Mouse (Mus musculus) kidney, adult 2 months (tissue): Measurements from ENCODE around the gene Iqck. TPM values are rescaled to one million over a fixed set of nuclear protein-coding genes. Genes with fewer than 3 reads are reported as not detected.

Experiments used
- DNase-seq: peaks from one replicate; pipeline ENCODE4 v3.0.0; 2021
- H3K27ac ChIP-seq: fragments of 200-500 bp; 2 replicates; pipeline ENCODE4 v1.5.1; 2012; ENCODE audit warnings: low read depth, low read length, control low read depth, inconsistent platforms; ENCODE audit not compliant: insufficient read depth
- H3K27me3 ChIP-seq: fragments of 200-500 bp; replicated peaks from 2 replicates; pipeline ENCODE4 v1.6.1; 2012; ENCODE audit warnings: mild to moderate bottlenecking, moderate library complexity, low read length, inconsistent platforms; ENCODE audit not compliant: control insufficient read depth, insufficient read depth
- H3K36me3 ChIP-seq: fragments of 200-500 bp; 2 replicates; pipeline ENCODE4 v1.6.1; 2012; ENCODE audit warnings: mild to moderate bottlenecking, moderate library complexity, low read length, inconsistent platforms; ENCODE audit not compliant: control insufficient read depth, insufficient read depth
- H3K4me1 ChIP-seq: fragments of 200-500 bp; 2 replicates; pipeline ENCODE4 v1.6.1; 2011; ENCODE audit warnings: low read length; ENCODE audit not compliant: control insufficient read depth, insufficient read depth
- H3K4me3 ChIP-seq: fragments of 200-500 bp; 2 replicates; pipeline ENCODE4 v1.5.1; 2011; ENCODE audit warnings: mild to moderate bottlenecking, low read depth, low read length, control low read depth; ENCODE audit not compliant: insufficient read depth
- CTCF ChIP-seq: fragments of 200-500 bp; conservative IDR thresholded peaks from 2 replicates; pipeline ENCODE4 v1.5.1; 2011; ENCODE audit warnings: low read depth, mild to moderate bottlenecking, control low read depth, low read length, moderate library complexity, mixed read lengths; ENCODE audit not compliant: insufficient read depth, insufficient read length
- POLR2A ChIP-seq: fragments of 200-500 bp; IDR thresholded peaks from one replicate; pipeline ENCODE4 v1.6.1; 2011; ENCODE audit warnings: low read depth, low read length, control low read depth
- WGBS: fragments of 180-500 bp; shearing (Covaris S2); methylation state at CpG from one replicate; pipeline ENCODE4 v1.1.7; 2018; 5-methylcytosine and 5-hydroxymethylcytosine counted together
- polyA plus RNA-seq: library from polyadenylated mRNA; depleted of rRNA; stranded (reverse); fragments of >200 nt; gene quantifications from 2 replicates; pipeline ENCODE4 v1.2.3, GENCODE M21; 2012

Gene Iqck
- polyA plus RNA-seq, 1 experiment, result 2.0 TPM

DNA sequence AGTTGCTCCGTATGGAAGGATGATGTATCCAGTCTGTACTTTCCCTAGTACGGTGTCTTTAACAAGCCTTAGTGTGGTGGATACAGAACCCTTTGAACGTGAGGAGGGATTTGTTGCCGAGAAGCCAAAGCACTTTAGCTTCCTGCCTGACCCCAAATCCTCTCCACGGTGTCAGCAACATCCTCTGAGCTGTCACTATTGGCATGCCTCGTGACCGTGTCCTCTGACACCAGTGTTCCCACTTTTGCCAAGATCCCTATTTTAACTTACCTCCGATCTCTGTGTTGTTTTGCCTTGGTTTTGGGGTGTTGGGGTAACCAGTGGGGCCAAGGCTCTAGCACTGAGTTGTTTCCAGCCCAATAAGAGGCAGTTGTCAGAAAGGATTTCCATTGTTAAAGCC, 115.9 kb downstream of the Iqck start:
- WGBS, result 74% methylated on average over 8 of the region's 8 CpGs
- Histone ChIP-seq H3K4me3 (no peak overlapping the region), H3K36me3 (no peaks in the 10 kb centered on the region), H3K27ac (no peak overlapping the region), H3K27me3 (no peaks in the 10 kb centered on the region), H3K4me1 (no peaks in the 10 kb centered on the region)
- DNase-seq, result no peak
- TF ChIP-seq POLR2A (no peak), CTCF (no peak)

DNA sequence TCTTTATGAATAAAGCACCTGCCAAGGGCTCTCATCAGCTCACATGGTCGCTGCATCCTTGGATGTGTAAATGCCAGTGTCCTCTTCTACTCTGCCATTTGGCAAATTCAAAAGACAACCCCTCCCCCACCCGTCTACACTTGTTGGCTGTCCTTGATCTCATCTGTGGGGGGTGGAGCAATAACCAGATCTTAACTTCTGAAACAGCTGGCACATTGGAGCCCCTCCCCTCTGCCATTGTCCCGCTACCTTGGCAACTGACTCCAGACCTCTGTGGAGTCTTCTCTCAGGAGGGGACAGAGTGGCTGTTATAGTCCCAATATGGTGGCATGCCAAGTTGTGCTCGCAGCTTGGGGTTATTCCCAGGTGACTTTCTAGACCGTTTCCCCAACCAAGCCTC, 116.8 kb downstream of the Iqck start:
- 85% methylated on average over 5 of the region's 5 CpGs for WGBS
- H3K4me1 ChIP-seq, result no peaks in the 10 kb centered on the region
- no peak for DNase-seq
- H3K36me3 ChIP-seq, result no peaks in the 10 kb centered on the region
- no peaks in the 10 kb centered on the region for H3K27me3 ChIP-seq
- H3K4me3 ChIP-seq, result no peak overlapping the region
- H3K27ac ChIP-seq, result no peak overlapping the region
- TF ChIP-seq POLR2A, result no peak
- no peak for TF ChIP-seq CTCF

DNA sequence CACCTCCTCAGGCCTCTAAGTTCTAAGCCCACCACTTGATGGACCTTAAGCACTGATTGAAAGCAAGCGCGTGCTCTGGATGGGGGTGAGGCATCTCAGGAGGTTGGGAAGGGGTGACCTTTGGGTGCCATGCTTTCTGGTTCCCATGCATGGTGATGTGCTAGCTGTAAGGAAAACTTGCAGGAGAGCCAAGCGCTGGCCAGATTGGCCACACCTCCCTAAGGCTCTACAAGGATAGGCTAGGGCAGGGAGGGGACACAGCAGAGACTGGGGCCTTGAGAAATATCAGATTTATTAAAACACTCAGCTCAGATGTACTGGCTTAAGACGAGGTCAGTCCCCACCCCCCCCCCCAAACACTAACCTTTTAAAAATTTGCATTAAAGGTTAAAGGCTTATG, 117.8 kb downstream of the Iqck start:
- H3K36me3 ChIP-seq, result no peaks in the 10 kb centered on the region
- H3K27ac ChIP-seq, result no peak overlapping the region
- DNase-seq, result no peak
- WGBS, result 83% methylated on average over 4 of the region's 4 CpGs
- no peaks in the 10 kb centered on the region for H3K27me3 ChIP-seq
- H3K4me3 ChIP-seq, result no peak overlapping the region
- H3K4me1 ChIP-seq, result no peaks in the 10 kb centered on the region
- TF ChIP-seq POLR2A (no peak), CTCF (no peak)

DNA sequence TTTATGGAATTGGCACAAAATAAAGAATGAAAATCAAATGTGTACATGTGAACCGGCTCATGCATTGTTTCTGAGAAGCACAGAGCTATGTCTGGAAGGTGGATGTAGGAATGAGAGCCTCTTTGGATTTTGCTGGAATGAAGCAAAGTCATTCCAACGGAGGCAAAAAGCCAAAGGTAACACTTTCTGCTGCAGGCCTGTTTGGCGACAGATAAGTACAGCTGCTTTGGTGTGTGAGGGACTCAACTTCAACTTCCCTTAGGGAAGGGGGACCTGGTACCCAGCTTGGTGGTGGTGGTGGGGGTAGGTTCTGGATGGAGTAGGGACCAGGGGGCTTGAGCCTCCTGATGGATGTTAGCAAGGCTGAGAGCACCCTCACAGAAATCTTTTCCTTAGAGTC, 120.3 kb downstream of the Iqck start:
- Histone ChIP-seq H3K4me1 (no peaks in the 10 kb centered on the region), H3K27me3 (no peaks in the 10 kb centered on the region), H3K4me3 (no peak overlapping the region), H3K27ac (no peak overlapping the region), H3K36me3 (no peaks in the 10 kb centered on the region)
- 61% methylated on average over 3 of the region's 3 CpGs for WGBS
- TF ChIP-seq CTCF, result no peak
- no peak for TF ChIP-seq POLR2A
- DNase-seq, result no peak

DNA sequence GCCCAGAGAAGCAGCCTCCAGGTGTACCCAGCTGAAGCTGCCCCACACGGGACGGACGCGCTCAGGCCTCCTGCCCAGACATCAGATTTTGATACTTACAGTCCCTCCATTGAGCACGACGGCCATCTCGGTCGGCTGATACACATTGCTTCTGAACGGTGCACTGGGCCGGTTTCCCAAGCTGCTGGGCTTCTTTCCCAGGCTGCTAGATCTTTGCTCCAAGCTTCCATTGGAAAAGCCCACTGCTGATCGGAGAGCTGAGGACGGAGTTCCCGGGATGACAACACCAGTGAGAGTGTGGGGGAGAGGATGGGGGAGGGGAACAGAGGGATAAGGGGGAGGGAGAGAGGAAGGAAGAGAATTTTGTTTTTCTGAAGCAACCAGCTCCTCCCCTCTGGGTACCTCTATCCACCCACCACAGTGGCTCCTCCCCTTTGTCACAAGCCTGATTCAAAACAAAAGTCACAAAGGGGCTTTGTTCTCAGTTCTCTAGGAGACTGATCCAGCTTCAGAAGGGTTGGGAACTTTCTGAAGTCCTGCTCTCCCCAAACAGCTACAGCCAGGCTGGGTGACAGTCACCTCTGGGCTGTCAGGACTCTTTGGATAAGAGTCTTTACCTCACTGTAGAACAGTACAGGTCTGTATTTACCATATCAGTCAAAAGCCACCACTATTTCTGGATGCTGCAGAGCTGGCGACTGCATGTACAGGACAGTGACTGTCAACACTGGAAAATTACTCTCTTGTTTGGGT, 121.0 kb downstream of the Iqck start:
- Histone ChIP-seq H3K4me1 (no peaks in the 10 kb centered on the region), H3K27me3 (no peaks in the 10 kb centered on the region), H3K27ac (no peak overlapping the region), H3K4me3 (no peak overlapping the region), H3K36me3 (no peaks in the 10 kb centered on the region)
- 50% methylated on average over 14 of the region's 14 CpGs for WGBS
- TF ChIP-seq CTCF, result no peak
- TF ChIP-seq POLR2A, result no peak
- no peak for DNase-seq

DNA sequence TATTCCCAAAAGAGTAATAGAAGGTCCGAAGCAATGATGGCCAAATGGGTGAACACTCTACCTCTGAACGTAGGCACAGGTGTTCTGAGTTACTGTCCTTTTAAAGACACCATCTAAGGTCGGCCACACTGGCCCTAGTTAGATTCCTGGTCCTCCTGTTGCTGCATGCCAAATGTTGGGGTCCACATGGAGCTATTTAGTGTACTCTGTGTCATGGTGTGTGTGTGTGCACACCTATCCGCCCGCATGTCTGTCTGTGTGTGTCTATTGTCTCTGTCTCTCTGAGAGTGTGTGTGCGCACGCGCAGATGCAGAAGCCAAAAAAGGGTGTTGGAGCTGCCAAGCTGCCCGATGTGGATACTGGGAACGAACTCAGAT, 121.6 kb downstream of the Iqck start:
- no peaks in the 10 kb centered on the region for H3K27me3 ChIP-seq
- DNase-seq, result no peak
- TF ChIP-seq POLR2A, result no peak
- no peak for TF ChIP-seq CTCF
- H3K27ac ChIP-seq, result no peak overlapping the region
- no peaks in the 10 kb centered on the region for H3K36me3 ChIP-seq
- H3K4me1 ChIP-seq, result no peaks in the 10 kb centered on the region
- no peak overlapping the region for H3K4me3 ChIP-seq
- WGBS, result 84% methylated on average over 10 of the region's 10 CpGs

DNA sequence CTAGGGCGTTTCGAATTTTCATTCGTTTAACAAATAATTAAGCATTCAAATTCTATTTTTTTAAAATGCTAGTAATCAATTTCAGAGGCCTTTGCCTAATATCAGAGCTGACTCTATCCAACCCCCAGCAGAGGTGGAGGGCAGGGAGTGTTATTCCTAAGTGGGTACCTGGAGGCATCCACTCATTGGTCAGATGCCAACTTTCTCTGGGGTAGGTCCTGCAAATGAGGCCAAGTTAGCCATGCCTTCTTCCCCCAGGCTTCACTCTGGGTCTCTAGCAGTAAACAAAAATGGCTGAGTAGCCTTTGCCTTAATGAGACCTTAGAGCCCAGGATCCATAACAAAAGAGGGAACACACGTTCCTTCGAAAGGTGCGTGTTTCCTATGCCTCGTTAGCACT, 123.6 kb downstream of the Iqck start:
- no peak overlapping the region for H3K4me3 ChIP-seq
- WGBS, result 83% methylated on average over 7 of the region's 7 CpGs

DNA sequence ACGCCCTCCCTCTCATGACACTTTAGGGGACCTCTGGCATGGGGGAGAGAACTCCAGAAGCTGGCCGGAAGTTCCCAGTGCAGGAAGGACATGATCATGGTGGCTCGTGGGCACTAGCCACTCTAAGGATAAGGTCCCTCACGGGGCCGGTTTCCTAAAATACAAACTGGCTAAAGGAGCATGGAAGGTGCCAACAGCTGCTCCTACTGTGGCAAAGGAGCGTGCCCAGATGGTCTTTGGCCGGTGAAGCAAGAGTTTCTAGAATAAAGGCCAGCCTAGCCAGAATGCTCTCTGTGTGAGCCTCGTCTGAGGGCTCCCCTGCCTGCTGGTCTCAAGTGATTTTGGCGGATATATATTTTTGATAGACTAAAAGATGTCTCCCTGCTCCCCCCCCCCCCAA, 124.2 kb downstream of the Iqck start:
- WGBS, result 81% methylated on average over 9 of the region's 9 CpGs
- Histone ChIP-seq H3K36me3 (no peaks in the 10 kb centered on the region), H3K27ac (no peak overlapping the region), H3K4me3 (no peak overlapping the region), H3K27me3 (no peaks in the 10 kb centered on the region), H3K4me1 (no peaks in the 10 kb centered on the region)
- TF ChIP-seq CTCF (no peak), POLR2A (no peak)
- no peak for DNase-seq

More for the DNA sequence above, 123.6 kb downstream of the Iqck start:
- no peak for TF ChIP-seq POLR2A
- no peak for TF ChIP-seq CTCF
- no peaks in the 10 kb centered on the region for H3K27me3 ChIP-seq
- H3K4me1 ChIP-seq, result no peaks in the 10 kb centered on the region
- DNase-seq, result no peak
- no peak overlapping the region for H3K27ac ChIP-seq
- no peaks in the 10 kb centered on the region for H3K36me3 ChIP-seq
